Mouse (Mus musculus): ENCODE results near the gene Wnk2. TPM values are rescaled to one million over a fixed set of nuclear protein-coding genes. Genes with fewer than 3 reads are reported as not detected.
"Not testable (repeated sequence)": the region's sequence is repeated elsewhere in the genome, so short reads cannot be mapped to it uniquely, and the experiment has no call there.

The Wnk2 gene
- polyA plus RNA-seq, 1 experiment, result 13.4 TPM

DNA sequence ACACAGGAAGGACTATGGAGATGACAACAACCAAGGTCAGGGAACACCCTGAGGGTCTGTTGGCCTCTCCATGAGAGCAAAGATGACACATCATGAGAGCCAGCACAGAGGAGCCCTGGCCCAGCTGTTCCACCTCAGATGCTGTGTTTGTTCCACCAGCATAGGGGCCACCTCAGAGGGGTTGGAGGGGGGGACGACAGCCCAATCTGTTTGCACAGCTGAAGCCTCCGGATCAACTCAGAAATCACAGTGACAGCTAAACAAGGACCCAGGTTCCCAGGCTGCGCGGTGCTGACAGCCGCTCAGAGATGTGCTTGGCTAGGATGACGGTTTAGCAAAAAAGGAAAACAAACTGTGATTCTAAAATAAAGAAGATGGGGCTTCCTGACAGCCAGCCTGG, 53.1 kb downstream of the Wnk2 start:
- DNase-seq (ENCODE audit: low read depth), result no peak

DNA sequence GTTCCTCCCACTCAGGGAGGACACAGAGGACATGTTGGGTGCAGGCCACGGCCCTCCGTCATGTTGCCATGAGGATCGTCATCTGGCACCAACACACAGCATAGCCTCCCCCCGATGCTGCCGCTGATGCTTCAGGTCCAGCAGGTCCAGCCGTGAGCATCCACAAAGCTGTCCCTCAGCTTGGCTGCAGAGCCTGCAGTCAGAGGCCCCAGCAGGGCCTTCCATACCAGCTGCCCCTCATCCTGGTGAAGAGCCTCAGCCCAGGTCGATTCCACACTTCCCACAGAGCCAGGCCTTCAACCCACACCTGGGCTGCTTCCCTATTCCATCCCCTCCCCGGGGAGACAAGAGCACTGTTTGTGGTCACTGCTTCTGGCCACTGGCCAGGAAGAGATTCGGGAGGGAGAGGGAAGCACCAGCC, 54.3 kb downstream of the Wnk2 start:
- DNase-seq (ENCODE audit: low read depth), result no peak

DNA sequence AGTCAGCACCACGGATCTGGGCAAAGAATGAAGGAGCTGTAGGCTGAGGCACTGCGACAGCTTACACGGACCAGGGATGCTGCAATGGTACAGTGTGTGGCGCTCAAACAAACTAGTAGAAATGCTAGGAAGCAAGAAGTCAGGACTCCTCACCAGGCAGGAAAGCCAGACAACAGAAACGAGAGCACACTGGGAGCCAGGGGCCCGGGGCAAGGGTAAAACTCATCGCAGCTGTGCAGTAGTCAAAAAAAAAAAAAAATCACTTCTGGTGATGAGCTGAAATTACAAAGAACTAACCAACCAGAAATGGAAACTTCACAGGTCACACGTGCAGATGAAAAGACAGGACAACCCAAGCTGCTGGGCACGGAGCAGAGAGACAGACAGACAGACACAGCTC, 55.2 kb downstream of the Wnk2 start:
- DNase-seq (ENCODE audit: low read depth), result no peak

DNA sequence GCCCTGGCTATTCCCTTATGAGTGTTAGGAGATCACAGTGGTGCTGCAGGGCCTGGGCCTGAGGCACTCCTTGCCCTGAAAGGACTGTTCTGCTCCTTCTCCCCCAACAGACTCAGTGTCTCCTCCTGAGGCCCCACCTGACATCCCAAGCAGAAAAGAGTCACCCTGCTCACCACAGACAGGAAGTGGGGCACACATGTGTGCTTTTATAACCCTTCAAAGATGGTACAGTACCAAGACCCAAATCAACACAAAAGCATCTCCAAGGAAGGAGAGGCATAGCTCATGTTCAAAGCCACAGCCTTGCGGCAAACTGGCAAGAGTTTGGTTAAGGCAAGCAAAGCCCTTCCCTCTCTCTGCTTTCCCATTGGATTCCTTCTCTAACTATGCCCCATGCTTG, 57.6 kb downstream of the Wnk2 start:
- DNase-seq (ENCODE audit: low read depth), result no peak

DNA sequence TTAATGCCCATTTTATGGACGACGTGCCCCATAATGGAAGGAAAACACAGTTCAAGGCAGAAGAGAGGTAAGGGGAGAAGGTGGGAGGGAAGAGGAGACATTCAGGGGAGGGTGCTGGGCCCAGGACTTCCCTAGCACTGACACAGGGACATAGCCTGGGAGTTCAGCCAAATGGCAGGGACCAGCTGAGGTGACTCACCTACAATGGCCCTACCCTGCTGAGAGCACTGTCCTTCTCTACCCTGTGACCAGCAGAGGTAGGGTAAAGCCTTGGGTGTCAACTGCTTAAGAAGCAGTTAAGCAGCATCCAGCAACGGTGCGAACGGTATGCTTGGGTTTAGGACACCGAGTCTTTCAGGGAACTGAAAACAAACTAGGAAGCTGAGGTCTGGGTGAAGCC, 58.9 kb downstream of the Wnk2 start:
- DNase-seq (ENCODE audit: low read depth), result no peak

DNA sequence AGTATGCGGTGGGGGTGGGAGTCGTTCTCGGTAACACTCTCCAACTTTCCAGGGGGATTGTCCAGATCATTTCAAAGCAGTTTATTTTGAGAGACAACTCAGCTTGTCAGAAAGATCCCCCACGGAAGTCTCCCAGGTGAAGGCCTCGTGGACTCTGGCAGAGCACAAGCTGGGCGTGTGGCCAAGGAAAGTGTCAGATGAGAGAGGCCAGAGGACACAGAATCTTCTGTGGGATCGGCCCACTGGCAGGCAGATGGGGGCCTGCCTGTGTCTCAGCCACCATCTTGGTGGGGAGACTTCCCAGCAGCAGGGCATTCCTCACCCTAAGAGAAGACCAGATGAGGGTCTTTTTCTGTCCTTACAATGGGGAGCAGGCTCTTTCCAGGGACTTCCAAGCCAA, 60.4 kb downstream of the Wnk2 start:
- DNase-seq (ENCODE audit: low read depth), result no peak

DNA sequence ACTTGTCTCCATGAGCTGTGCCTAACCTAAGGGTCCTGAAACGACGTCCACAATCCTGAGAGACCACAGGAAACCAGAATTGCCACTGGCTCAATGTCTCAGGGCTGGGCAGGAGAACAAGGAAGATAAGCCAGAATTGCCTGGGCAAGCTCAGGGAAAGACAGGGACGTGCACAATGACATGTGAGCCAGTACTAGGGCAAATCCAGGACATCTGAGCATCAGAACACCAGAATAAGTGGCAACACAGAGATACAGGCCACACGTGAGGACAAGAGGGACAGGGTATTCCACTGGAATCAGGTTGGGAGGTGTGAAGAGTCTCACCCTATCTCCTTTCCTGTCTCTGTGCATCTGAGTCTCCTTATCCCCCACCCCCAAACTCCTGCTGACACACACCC, 61.4 kb downstream of the Wnk2 start:
- DNase-seq (ENCODE audit: low read depth), result no peak

DNA sequence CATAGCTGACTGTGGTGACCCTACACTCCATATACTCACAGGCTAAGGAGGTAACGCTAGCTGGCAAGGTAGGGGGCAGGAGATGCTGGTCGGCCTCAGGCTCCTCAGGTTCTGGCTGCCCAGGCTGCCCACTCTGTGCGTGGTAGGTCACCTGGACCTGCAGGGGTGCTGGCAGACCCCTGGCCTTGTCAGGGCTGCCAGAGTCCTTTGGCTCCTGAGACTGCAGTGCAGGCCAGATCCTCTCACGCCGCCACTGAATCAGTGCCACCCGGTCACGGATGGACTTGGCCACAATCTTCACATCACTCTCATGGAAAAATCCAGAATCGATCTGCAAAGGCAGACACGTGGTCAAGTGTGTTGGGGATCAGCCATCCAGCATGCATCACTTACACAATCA, 62.6 kb downstream of the Wnk2 start:
- no peak for DNase-seq (ENCODE audit: low read depth)

DNA sequence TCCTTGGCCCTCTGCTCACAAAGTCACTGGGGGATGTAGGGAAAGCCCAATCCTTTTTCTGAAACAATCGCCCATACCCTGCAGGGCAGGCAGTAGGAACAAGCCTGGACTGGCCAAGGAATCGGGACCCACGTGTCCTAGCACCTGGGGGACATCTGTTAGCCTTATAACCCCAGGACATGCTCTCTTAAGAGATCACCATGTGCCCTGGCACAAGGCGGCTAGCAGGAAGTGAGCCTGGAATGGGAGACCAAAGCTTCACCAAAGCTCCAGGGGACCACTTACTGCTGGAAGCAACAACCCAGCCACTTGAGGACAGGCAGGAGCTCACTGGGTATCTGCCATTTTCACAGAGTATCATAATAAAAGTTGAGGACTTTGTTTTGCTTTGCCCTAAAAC, 63.0 kb downstream of the Wnk2 start:
- DNase-seq (ENCODE audit: low read depth), result no peak

DNA sequence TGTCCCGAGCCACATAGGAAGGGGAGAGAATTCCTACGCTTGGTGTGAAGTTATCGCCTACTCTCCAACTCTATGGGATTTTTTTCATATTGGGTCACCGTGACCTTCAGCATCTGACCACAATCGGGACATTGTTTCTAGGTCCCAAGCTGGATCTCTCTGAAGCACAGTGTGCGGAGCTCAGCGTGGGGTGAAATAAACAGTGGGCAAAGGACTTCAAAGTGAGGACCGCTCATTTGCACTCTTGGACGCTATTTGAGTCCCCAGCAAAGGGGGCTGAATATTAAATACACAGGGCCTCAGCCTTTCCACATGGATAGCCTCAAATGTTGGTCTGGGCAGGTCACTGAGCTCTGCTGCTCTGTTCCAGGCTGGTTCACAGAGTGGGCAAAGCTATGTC, 63.9 kb downstream of the Wnk2 start:
- no peak for DNase-seq (ENCODE audit: low read depth)

DNA sequence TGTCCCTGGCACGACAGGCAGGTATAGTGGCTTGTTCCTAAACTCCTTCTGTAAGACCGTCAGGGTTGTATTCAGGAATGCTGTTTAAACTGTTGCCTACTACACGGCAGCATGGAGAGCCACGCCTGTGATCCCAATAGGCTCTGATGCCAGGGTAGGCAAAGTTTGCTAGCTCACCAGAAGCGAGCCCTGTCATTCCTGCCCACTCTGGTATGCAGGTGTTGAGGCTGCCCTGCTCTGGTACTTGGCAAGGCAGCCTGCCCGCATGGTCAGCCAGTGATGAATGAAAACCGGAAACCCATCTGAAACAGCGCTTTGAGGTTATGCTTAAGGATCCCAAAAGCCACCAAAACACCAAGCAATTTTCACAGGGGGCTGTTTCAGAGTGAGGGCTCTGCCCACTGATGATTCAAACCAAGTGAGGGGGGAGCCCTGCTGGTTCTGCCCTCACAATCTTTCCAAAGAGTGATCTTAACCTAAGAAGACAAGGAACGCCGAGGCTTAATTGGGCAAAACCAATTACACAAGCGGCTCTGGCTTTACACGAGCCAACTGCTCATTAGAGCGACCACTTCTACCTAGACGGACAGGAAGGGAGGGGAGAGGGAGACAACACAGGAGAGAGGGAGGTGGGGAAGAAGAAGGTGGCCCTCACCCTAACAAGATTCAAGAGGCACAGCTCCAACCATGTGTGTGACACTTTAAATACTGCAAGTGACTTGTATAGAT, 65.5 kb downstream of the Wnk2 start:
- no peak for DNase-seq (ENCODE audit: low read depth)

DNA sequence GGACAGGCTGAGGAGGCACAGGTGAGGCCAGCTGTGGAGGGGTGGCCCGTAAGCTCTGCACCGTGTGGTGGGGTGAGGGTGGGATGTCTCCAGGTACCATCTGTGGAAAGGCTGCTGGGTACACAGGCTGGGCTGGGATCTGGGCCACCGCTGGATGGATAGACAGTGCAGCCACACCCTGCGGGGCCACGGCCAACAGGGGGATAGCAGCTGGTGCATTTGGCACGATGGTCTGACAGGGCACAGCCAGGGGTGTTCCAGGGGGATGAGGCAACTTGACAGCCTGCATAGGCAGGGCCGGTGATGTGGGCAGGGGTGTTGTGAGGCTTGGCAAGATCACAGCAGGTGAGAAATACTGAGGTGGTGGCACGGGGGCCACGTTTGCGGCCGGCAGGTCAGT, 71.6 kb downstream of the Wnk2 start:
- DNase-seq (ENCODE audit: low read depth), result no peak

DNA sequence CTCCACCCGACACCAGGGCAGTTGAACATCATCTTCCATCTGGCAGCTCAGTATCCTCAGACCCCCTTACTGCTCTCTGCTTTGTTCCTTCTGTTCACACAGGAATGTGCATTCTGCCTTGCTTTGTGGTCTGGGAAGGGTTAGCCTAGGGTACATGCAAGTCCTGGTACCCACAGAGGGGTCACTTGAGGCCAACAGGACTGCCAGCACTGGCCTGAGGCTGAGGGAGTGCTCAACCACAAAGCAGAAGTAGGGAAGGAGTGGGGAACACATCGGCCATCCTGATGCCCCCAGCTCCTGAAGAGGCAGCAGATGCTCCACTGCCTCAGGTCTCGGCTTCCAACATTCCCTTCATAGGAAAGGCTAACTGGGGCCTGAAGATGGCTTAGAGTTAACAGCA, 72.4 kb downstream of the Wnk2 start:
- no peak for DNase-seq (ENCODE audit: low read depth)

DNA sequence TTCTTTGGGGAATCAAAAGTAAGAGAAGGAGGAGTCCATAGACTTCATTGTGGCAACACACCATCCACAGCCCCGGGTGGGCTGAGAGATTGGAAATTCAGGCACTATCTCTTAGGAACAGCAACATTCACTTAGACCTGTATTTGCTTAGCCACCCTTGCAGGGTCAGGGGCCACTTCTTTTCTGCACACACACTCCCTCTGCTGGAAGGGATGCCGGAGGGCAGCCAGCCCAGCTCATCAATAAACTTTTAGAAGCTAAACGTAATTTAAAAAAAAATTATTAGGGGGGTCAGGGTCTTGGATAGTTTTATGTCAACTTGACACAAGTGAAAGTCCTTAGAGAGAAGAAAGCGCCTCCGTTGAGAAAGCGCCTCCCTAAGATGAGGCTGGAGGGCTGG, 74.5 kb downstream of the Wnk2 start:
- DNase-seq (ENCODE audit: low read depth), result no peak

DNA sequence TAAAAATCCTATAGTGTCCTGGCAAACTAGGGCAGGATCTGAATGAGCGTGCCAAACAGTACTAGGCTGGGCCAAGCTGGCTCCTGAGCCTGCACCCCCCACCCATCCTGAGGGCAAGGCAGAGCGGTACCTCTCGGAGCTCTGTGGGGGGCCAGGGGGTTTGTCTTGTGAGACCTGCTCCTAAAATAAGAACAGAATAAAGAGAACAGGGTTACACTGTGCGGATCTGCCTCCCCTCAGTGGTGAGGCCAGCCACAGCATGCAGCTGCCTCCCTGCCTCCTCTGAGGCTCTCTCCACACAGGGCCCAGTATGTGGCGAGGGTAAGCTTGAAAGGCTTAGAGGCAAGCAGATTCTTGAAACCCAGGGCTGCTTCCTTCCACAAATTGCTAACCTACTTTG, 76.0 kb downstream of the Wnk2 start:
- DNase-seq (ENCODE audit: low read depth), result no peak

DNA sequence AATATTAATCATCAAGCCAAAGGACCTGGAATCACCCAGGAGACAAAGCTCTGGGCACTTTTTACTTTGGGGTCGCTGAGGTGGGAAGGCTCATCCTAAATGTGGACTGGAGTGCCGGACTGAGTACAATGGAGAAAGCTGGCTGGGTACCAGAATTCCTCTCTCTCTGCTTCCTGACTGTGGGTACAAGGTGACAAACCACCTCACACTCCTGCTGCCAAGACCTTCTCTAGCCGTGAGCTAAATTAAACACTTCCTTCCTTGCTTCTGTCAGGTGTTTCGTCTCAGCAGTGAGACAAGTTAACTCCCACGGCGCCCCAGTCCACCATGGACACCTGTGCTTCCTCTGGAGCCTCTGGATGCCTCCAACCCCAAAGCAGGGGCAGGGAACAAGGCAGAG, 77.8 kb downstream of the Wnk2 start:
- DNase-seq (ENCODE audit: low read depth), result no peak

DNA sequence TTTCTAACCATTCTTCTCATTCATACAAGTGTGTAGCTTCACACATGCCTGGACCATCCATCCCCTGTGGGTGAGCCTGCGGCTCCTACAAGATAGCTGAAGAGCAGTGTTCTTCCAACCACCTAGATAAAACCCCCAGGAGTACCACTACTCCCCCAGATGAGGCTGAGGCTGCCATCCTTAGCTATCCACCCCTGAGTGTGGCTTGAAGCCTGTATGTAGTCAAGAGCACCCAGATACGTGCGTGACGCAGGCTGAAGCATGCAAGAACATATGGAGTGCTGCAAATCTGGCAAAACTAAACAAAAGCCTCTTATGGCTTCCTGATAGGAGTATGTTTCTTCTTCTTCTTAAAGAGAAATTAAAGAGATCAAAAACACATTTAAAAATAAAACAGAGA, 78.4 kb downstream of the Wnk2 start:
- DNase-seq (ENCODE audit: low read depth), result no peak

DNA sequence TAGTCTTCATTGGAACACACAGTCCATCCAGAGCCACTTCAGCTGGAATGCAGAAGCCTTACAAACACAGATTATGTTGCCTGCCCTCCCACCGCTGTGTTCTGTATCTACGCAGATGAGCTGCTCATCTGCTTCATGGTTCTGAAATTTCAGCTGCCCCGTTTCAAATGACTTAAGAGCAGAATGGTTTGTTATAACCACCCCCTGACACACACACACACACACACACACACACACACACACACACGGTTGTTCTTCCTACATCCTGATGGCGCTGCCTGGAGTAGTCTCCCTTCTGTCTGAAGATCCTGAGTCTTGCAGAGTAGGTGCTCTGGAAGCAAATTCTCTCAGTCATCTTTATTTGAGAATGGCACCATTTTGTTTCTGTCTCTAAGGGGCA, 83.6 kb downstream of the Wnk2 start:
- DNase-seq (ENCODE audit: low read depth), result no peak

DNA sequence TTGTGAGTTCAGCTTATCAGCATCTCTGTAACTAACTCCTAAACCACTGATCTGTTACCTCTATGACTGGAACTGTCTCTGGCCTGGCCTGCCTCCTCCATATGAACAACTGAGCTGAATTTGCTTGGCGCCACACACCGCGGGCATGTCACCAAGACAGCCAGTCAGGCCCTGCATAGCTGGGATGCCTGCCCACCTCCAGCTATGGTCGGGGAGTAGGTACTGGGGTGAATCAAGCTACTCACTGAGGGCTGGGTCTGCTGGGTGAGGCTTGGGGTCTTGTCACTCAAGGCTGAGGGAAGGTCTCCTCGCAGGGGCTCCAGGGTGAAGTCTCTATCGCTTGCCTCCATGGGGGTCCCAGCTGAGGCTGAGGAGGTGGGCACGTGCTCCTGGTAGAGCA, 87.4 kb downstream of the Wnk2 start:
- DNase-seq (ENCODE audit: low read depth), result no peak

DNA sequence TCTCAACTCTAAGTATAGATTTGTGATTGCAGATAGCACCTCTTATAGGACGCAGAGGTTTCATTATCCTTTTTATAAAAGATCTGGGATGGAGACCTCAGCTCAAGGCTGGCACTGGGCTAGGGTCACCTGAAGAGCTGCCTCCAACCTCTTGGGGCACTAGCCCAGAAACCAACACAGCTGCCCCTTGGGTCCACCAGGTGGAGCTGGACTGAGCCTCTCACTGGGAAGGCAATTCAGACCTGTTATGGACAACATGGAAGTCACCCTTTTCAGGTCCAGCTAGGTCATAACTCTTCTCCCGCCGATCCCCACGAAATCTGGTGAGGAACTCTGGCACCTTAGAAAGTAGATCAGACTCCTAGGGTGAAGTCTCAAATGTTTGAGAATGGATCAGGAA, 89.3 kb downstream of the Wnk2 start:
- DNase-seq (ENCODE audit: low read depth), result no peak

DNA sequence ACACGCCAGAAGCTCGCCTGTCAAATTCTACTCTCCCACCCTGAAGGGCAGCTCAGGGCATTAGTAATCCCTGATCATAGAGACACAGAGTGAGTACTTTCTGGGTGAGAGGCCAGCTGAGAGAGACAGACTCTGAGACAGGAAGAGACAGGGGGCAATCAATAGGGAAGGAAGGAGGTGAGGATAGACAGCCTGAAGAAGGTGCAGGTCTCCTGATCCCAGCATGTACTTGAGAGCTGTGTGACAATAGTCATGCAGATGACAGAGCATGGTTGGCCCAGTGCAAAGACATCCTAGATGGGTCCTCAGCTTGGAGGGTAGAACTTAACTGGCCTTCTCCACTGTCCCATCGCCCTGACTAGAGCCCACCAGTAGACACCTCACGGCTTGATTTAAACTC, 91.5 kb downstream of the Wnk2 start:
- DNase-seq (ENCODE audit: low read depth), result no peak

DNA sequence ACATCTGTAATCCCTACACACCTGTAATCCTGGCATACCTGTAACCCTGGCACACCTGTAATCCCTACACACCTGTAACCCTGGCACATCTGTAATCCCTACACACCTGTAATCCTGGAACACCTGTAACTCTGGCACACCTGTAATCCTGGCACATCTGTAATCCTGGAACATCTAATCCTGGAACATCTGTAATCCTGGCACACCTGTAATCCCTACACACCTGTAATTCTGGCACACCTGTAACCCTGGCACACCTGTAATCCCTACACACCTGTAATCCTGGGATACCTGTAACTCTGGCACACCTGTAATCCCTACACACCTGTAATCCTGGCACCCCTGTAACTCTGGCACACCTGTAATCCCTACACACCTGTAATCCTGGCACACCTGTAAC, 93.1 kb downstream of the Wnk2 start:
- not testable (repeated sequence) for DNase-seq (ENCODE audit: low read depth)

DNA sequence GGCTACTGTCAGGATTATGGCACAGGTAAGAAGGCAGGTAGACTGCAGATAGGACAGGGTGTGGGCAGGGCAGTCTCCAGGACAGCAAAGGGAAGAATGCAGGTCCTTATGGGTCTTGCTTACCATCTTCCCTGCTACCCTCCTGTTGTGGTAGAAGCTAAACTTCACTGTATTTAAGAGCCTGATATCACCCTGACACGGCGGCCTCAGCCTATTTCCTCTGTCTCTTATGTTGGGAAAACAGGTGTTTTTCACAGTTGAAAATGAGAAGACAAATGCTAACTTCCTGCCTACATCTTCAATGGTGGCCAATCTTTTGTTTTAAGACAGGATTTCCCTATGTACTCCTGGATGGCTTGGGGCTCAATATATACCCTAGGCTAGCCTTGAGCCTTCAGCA, 94.5 kb downstream of the Wnk2 start:
- DNase-seq (ENCODE audit: low read depth), result no peak

DNA sequence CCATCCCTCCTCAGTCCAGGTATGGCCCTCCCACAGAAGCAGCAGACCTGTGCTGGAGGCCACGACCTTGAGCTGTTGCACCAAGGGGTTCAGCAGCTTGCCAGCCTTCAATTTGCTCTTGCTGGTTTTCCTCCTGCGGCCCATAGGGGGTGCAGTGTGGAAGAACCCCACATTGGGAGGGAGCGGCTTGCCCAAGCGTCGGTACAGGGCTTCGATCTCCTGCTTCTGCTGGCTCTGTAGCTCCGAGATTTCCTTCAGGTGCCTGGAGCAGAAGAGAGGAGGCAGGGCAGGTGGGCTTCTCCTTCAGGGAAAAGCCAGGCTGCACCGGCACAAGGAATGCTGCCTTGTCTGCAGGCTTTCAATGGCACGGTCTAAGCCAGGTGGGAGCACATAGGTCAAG, 95.3 kb downstream of the Wnk2 start:
- DNase-seq (ENCODE audit: low read depth), result no peak

DNA sequence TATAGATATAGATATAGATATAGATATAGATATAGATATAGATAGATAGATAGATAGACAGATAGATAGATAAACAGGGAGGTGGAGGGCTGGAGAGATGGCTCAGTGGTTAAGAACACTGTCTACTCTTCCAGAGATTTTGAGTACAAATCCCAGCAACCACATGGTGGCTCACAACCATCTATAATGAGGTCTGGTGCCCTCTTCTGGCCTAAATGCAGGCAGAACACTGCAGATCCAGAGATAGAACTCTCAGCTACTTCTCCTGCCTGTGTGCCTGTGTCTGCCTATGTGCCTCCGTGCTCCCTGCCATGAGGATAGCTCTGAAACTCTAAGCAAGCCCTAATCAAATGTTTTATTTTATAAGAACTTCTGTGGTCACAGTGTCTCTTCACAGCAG, 100.4 kb downstream of the Wnk2 start:
- DNase-seq (ENCODE audit: low read depth), result no peak

All from gonadal fat pad, adult 2 months (tissue).